ENCODE assay signal across 9 mouse cellular contexts in genomic region chr4:117314849-117315500, GRCm38 (mm10).
"Had no signal": no experiment of that assay in that cellular context is flagged by ENCODE, and none has a peak within 500 bp of the region (broad histone marks: within the 10 kb centered on the region; RNA-seq: fewer than 3 reads in every experiment).

No protein-coding gene starts in this region.

- DNase-seq: kidney, adult 18-20 months; kidney, postnatal 10 days; liver; lung, adult 18-20 months; thymus, postnatal 14 days had no signal

- ATAC-seq: midbrain, embryonic 16.5 days had no signal

- H3K4me3 ChIP-seq: left cerebral cortex, adult 2 months had no signal

- H3K27ac ChIP-seq: left cerebral cortex, adult 2 months; liver, embryonic 14.5 days; stomach, postnatal 0 days had no signal

- H3K9ac ChIP-seq: liver, embryonic 14.5 days had no signal
